ENCODE assay signal across 13 mouse cellular contexts in genomic region chr12:51871446-51872144, GRCm38 (mm10). TPM values are rescaled to one million over a fixed set of nuclear protein-coding genes. Genes with fewer than 3 reads are reported as not detected.
DNase-seq lines count a peak whose midpoint lies in the region; ATAC-seq and TF ChIP-seq lines count a peak whose summit lies in the region.
"Had no signal": no experiment of that assay in that cellular context is flagged by ENCODE, and none has a peak within 500 bp of the region (broad histone marks: within the 10 kb centered on the region; RNA-seq: fewer than 3 reads in every experiment).

No protein-coding gene starts in this region.

- H3K4me2 ChIP-seq in heart, embryonic 12.5 days: no peak overlapping the region
- H3K4me2 ChIP-seq in heart, embryonic 11.5 days: no peak overlapping the region
- H3K4me2 ChIP-seq in lung, postnatal 0 days (replicated peaks; ENCODE audit: low read depth, low read length): no peak overlapping the region
- H3K4me2 ChIP-seq: kidney, embryonic 15.5 days; midbrain, embryonic 15.5 days had no signal

- peaks cover 11% of the 10 kb centered on the region; the same call in 1 of the 2 replicates for H3K4me1 ChIP-seq in heart, embryonic 12.5 days (replicated peaks)
- H3K4me1 ChIP-seq in heart, embryonic 11.5 days (ENCODE audit: control insufficient read depth, insufficient read depth, low read length): no peaks in the 10 kb centered on the region
- H3K4me1 ChIP-seq in hindbrain, embryonic 10.5 days (replicated peaks): peaks cover 11% of the 10 kb centered on the region; the same call in 1 of the 2 replicates
- no peaks in the 10 kb centered on the region for H3K4me1 ChIP-seq in lung, postnatal 0 days (ENCODE audit: insufficient read depth, low read depth, low read length)
- H3K4me1 ChIP-seq: kidney, embryonic 15.5 days; midbrain, embryonic 15.5 days had no signal

- TF ChIP-seq CTCF in lung, postnatal 0 days (IDR thresholded peaks at IDR 0.05): no peak

- no peaks in the 10 kb centered on the region for H3K27me3 ChIP-seq in heart, embryonic 12.5 days (replicated peaks)
- H3K27me3 ChIP-seq in heart, embryonic 11.5 days (ENCODE audit: control insufficient read depth, insufficient read depth, low read length): no peaks in the 10 kb centered on the region
- H3K27me3 ChIP-seq in hindbrain, embryonic 10.5 days (ENCODE audit: insufficient read depth, poor library complexity, severe bottlenecking): no peaks in the 10 kb centered on the region
- H3K27me3 ChIP-seq in lung, postnatal 0 days (replicated peaks; ENCODE audit: insufficient read depth, low read length): no peaks in the 10 kb centered on the region
- H3K27me3 ChIP-seq: kidney, embryonic 15.5 days; midbrain, embryonic 15.5 days had no signal

- WGBS in heart, embryonic 12.5 days: 55% methylated on average over 11 of the region's 11 CpGs
- WGBS in heart, embryonic 11.5 days (ENCODE audit: insufficient replicate concordance): 53% methylated on average over 11 of the region's 11 CpGs
- WGBS in hindbrain, embryonic 10.5 days: 67% methylated on average over 11 of the region's 11 CpGs
- WGBS in lung, postnatal 0 days: 49% methylated on average over 11 of the region's 11 CpGs

- DNase-seq in CD4-positive helper T cell, adult 2 months (ENCODE audit: low read depth, low spot score): peak; percentile 75
- DNase-seq in induced T-regulatory cell, adult 2 months (ENCODE audit: low read depth): peak; percentile 78
- no peak for DNase-seq in hindbrain, embryonic 10.5 days (ENCODE audit: low spot score)
- no peak for DNase-seq in embryo, embryonic 11 days
- DNase-seq in lung, postnatal 0 days (ENCODE audit: low spot score): no peak
- DNase-seq: cerebellum, adult 8-10 months; lung, postnatal 14 days; right cerebral cortex, adult 18-20 months had no signal

- H3K9me3 ChIP-seq in heart, embryonic 12.5 days (replicated peaks): no peaks in the 10 kb centered on the region
- H3K9me3 ChIP-seq in heart, embryonic 11.5 days (replicated peaks; ENCODE audit: control insufficient read depth, low read length): no peaks in the 10 kb centered on the region
- no peaks in the 10 kb centered on the region for H3K9me3 ChIP-seq in hindbrain, embryonic 10.5 days
- no peaks in the 10 kb centered on the region for H3K9me3 ChIP-seq in lung, postnatal 0 days (ENCODE audit: low read length)
- H3K9me3 ChIP-seq: kidney, embryonic 15.5 days; midbrain, embryonic 15.5 days had no signal

- H3K36me3 ChIP-seq in heart, embryonic 12.5 days: peaks cover 9% of the 10 kb centered on the region
- H3K36me3 ChIP-seq in heart, embryonic 11.5 days (ENCODE audit: control insufficient read depth, insufficient read depth, low read length): no peaks in the 10 kb centered on the region
- 0 out of 2 replicates have a peak, but pooled peaks cover 12% of the 10 kb centered on the region for H3K36me3 ChIP-seq in hindbrain, embryonic 10.5 days
- peaks cover 4% of the 10 kb centered on the region; the same call in 1 of the 2 replicates for H3K36me3 ChIP-seq in lung, postnatal 0 days (ENCODE audit: insufficient read depth, low read length)
- H3K36me3 ChIP-seq: midbrain, embryonic 15.5 days had no signal

- H3K9ac ChIP-seq in heart, embryonic 12.5 days: no peak overlapping the region
- no peak overlapping the region for H3K9ac ChIP-seq in heart, embryonic 11.5 days (ENCODE audit: low read depth, low read length)
- H3K9ac ChIP-seq in lung, postnatal 0 days (replicated peaks; ENCODE audit: low read depth): no peak overlapping the region
- H3K9ac ChIP-seq: kidney, embryonic 15.5 days; midbrain, embryonic 15.5 days had no signal

- TF ChIP-seq EP300 in lung, postnatal 0 days (IDR thresholded peaks at IDR 0.05): no peak

- no peak for ATAC-seq in heart, embryonic 12.5 days (ENCODE audit: insufficient number of reproducible peaks, low FRiP score)
- no peak for ATAC-seq in heart, embryonic 11.5 days (replicated peaks; ENCODE audit: insufficient number of reproducible peaks, low FRiP score, low TSS enrichment)
- ATAC-seq in megakaryocyte progenitor cell, adult 5-6 weeks (replicated peaks; ENCODE audit: poor library complexity): peak; percentile 49
- no peak for ATAC-seq in lung, postnatal 0 days
- ATAC-seq: midbrain, embryonic 15.5 days had no signal

- H3K4me3 ChIP-seq in heart, embryonic 12.5 days: no peak overlapping the region
- H3K4me3 ChIP-seq in heart, embryonic 11.5 days (ENCODE audit: low read depth, low read length): no peak overlapping the region
- H3K4me3 ChIP-seq in hindbrain, embryonic 10.5 days: no peak overlapping the region
- H3K4me3 ChIP-seq in lung, postnatal 0 days (ENCODE audit: low read depth, low read length): no peak overlapping the region
- H3K4me3 ChIP-seq: kidney, embryonic 15.5 days; midbrain, embryonic 15.5 days had no signal

- peak overlapping the region; percentile 22; the same call in 1 of the 2 replicates for H3K27ac ChIP-seq in heart, embryonic 12.5 days (ENCODE audit: poor library complexity, severe bottlenecking)
- no peak overlapping the region for H3K27ac ChIP-seq in heart, embryonic 11.5 days (ENCODE audit: low read depth, low read length)
- no peak overlapping the region for H3K27ac ChIP-seq in hindbrain, embryonic 10.5 days
- no peak overlapping the region for H3K27ac ChIP-seq in lung, postnatal 0 days (ENCODE audit: low read length)
- H3K27ac ChIP-seq: kidney, embryonic 15.5 days; midbrain, embryonic 15.5 days had no signal

RNA-seq across cellular contexts. Expression of gene Hectd1, which starts 42.3 kb away (rescaled TPM):
- polyA plus RNA-seq in heart, embryonic 12.5 days (2016; fragmentation: Nextera tagmentation; extraction: Ambion mirVana): 38.9 and 41.1 TPM in 2 replicates
- polyA plus RNA-seq in heart, embryonic 11.5 days (2014; fragmentation: Nextera tagmentation; extraction: Ambion mirVana): 38.7 and 42.4 TPM in 2 replicates
- 50.5 and 58.2 TPM in 2 replicates for total RNA-seq in megakaryocyte progenitor cell, adult 5-6 weeks (2015)
- 83.8 and 108 TPM in 2 replicates for total RNA-seq in megakaryocyte progenitor cell, adult 5-6 weeks (2017)
- 28.1 and 31.1 TPM in 2 replicates for polyA plus RNA-seq in hindbrain, embryonic 10.5 days (2016; fragmentation: Nextera tagmentation; extraction: Ambion mirVana)
- polyA plus RNA-seq in lung, postnatal 0 days (2015; fragmentation: Nextera tagmentation; extraction: Ambion mirVana): 27.5 and 31.8 TPM in 2 replicates

Comparison
In these comparisons a context has a peak if more than half of its experiments do, and no peak if none do; other contexts are left out.
1. DNase-seq: peak in CD4-positive helper T cell, adult 2 months (single experiment) and induced T-regulatory cell, adult 2 months (single experiment); none in hindbrain, embryonic 10.5 days (single experiment), embryo, embryonic 11 days (single experiment) and lung, postnatal 0 days (single experiment).